8 mouse cellular contexts compared by ENCODE assay signal in the genomic region with DNA sequence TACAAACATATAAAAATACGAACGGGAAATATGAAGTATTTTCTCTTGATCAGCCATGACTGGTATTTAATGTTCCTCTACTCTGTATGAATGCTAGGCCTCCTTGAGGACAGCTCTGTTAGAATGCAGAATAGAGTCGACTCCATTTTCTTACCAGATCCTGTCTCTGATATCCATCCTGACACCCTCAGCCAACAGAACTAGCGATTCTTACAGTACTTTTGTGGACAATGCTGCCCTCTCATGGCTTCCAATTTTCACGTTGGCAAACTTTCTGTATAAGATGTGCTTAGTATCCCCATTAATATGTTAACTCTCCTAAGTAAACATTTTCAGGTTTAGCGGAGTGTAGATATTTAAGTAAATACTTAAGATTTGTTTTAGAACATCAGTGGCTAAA.
DNase-seq lines count a peak whose midpoint lies in the region; ATAC-seq and TF ChIP-seq lines count a peak whose summit lies in the region.
"Had no signal": no experiment of that assay in that cellular context is flagged by ENCODE, and none has a peak within 500 bp of the region (broad histone marks: within the 10 kb centered on the region; RNA-seq: fewer than 3 reads in every experiment).

No protein-coding gene starts in this region.

- H3K4me3 ChIP-seq in embryonic facial prominence, embryonic 14.5 days (ENCODE audit: low read depth, low read length): 0 out of 2 replicates have a peak overlapping the region, but pooled peaks have one; percentile 5
- H3K4me3 ChIP-seq in midbrain, postnatal 0 days (ENCODE audit: low read depth, low read length): no peak overlapping the region
- H3K4me3 ChIP-seq in heart, embryonic 10.5 days: no peak overlapping the region

- no peaks in the 10 kb centered on the region for H3K27me3 ChIP-seq in embryonic facial prominence, embryonic 14.5 days (replicated peaks; ENCODE audit: control insufficient read depth, insufficient read depth, low read length)
- H3K27me3 ChIP-seq in midbrain, postnatal 0 days (ENCODE audit: insufficient read depth, low read length): no peaks in the 10 kb centered on the region
- H3K27me3 ChIP-seq in heart, embryonic 10.5 days (ENCODE audit: insufficient read depth, poor library complexity, severe bottlenecking): no peaks in the 10 kb centered on the region

- 30% methylated on average over 6 of the region's 6 CpGs for WGBS in embryonic facial prominence, embryonic 14.5 days
- WGBS in midbrain, postnatal 0 days: 50% methylated on average over 6 of the region's 6 CpGs
- 48% methylated on average over 6 of the region's 6 CpGs for WGBS in heart, embryonic 10.5 days

- peak overlapping the region; percentile 52; the same call in 1 of the 2 replicates for H3K27ac ChIP-seq in embryonic facial prominence, embryonic 14.5 days (replicated peaks; ENCODE audit: low read depth, low read length)
- no peak overlapping the region for H3K27ac ChIP-seq in midbrain, postnatal 0 days (ENCODE audit: low read depth, low read length)
- no peak overlapping the region for H3K27ac ChIP-seq in heart, embryonic 10.5 days

- peak; percentile 61 for TF ChIP-seq CTCF in midbrain, postnatal 0 days (IDR thresholded peaks at IDR 0.05)

- peak; percentile 17 to 23 for DNase-seq in layer of hippocampus, postnatal 10 days (ENCODE audit: low spot score in 2 of 2)
- no peak for DNase-seq in layer of hippocampus, adult 9-11 months
- peak; percentile 8 for DNase-seq in ZHBTc4 (ENCODE audit: low read depth, low spot score)
- DNase-seq in embryonic facial prominence, embryonic 14.5 days (ENCODE audit: low spot score): peak; percentile 88
- DNase-seq in midbrain, postnatal 0 days (ENCODE audit: low spot score): peak; percentile 67
- DNase-seq in heart, postnatal 4 days: no peak
- DNase-seq in heart, embryonic 10.5 days (ENCODE audit: low spot score): no peak

- ATAC-seq in embryonic facial prominence, embryonic 14.5 days (ENCODE audit: low read depth): peak; percentile 77
- 0 out of 2 replicates have a peak, but pooled peaks have one; percentile 58 for ATAC-seq in midbrain, postnatal 0 days (ENCODE audit: low FRiP score)
- ATAC-seq: activated CD4-positive, CD25-positive, alpha-beta regulatory T cell, adult 4 months had no signal

- no peaks in the 10 kb centered on the region; the same call in 1 of the 2 replicates for H3K4me1 ChIP-seq in embryonic facial prominence, embryonic 14.5 days (ENCODE audit: control insufficient read depth, insufficient read depth, low read length)
- H3K4me1 ChIP-seq in midbrain, postnatal 0 days (ENCODE audit: insufficient read depth, low read length): no peaks in the 10 kb centered on the region
- H3K4me1 ChIP-seq in heart, embryonic 10.5 days: no peaks in the 10 kb centered on the region

- H3K36me3 ChIP-seq in embryonic facial prominence, embryonic 14.5 days (ENCODE audit: control insufficient read depth, insufficient read depth, low read length): no peaks in the 10 kb centered on the region
- H3K36me3 ChIP-seq in midbrain, postnatal 0 days (ENCODE audit: insufficient read depth, low read length): no peaks in the 10 kb centered on the region
- no peaks in the 10 kb centered on the region for H3K36me3 ChIP-seq in heart, embryonic 10.5 days

- H3K9ac ChIP-seq in embryonic facial prominence, embryonic 14.5 days (ENCODE audit: low read depth, low read length): 0 out of 2 replicates have a peak overlapping the region, but pooled peaks have one; percentile 40
- no peak overlapping the region for H3K9ac ChIP-seq in midbrain, postnatal 0 days (replicated peaks; ENCODE audit: low read length, poor library complexity, severe bottlenecking)

- peak overlapping the region; percentile 40 for H3K4me2 ChIP-seq in embryonic facial prominence, embryonic 14.5 days (ENCODE audit: low read depth, low read length)
- H3K4me2 ChIP-seq in midbrain, postnatal 0 days (ENCODE audit: low read depth, low read length, poor library complexity, severe bottlenecking): no peak overlapping the region

- no peaks in the 10 kb centered on the region for H3K9me3 ChIP-seq in embryonic facial prominence, embryonic 14.5 days (ENCODE audit: control insufficient read depth, low read length)
- no peaks in the 10 kb centered on the region for H3K9me3 ChIP-seq in midbrain, postnatal 0 days (ENCODE audit: low read length)
- no peaks in the 10 kb centered on the region for H3K9me3 ChIP-seq in heart, embryonic 10.5 days

Comparison
In these comparisons a context has a peak if more than half of its experiments do, and no peak if none do; other contexts are left out.
1. DNase-seq: peak in layer of hippocampus, postnatal 10 days (2 of 2), ZHBTc4 (single experiment), embryonic facial prominence, embryonic 14.5 days (single experiment) and midbrain, postnatal 0 days (single experiment); none in layer of hippocampus, adult 9-11 months (single experiment), heart, postnatal 4 days (single experiment) and heart, embryonic 10.5 days (single experiment).